Mouse (Mus musculus) gastrocnemius, postnatal 10 days (tissue): ENCODE measurements at regions not wholly inside any gene's neighbourhood (a gene's known extent, or its start where the extent isn't known, plus 50 kb on each side); places are given as distances from the start of the nearest gene placed in this dataset.

ENCODE experiments used
- DNase-seq: peaks from one replicate; pipeline ENCODE4 v3.0.0; 2021; ENCODE audit warnings: mixed read lengths

DNA sequence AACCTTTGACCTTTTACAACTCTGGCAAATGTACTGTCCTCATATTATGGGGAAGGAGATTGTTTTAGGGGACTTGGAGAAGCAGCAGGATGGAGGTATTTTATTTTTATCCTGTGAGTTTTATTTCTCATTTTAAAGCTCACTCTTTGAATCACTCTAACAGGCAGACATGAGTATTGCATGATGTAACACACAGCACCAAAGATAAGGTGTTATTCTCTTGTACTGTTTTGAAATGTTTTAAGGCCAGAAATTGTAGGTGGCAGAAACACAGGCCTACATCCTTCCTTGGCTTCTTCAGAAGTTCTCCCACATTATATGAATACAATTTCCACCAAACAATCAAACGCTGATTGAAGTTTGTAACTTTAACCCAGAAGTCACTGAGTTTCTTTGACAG, 377.9 kb upstream of the Nr2f1 start:
- DNase-seq = no peak

DNA sequence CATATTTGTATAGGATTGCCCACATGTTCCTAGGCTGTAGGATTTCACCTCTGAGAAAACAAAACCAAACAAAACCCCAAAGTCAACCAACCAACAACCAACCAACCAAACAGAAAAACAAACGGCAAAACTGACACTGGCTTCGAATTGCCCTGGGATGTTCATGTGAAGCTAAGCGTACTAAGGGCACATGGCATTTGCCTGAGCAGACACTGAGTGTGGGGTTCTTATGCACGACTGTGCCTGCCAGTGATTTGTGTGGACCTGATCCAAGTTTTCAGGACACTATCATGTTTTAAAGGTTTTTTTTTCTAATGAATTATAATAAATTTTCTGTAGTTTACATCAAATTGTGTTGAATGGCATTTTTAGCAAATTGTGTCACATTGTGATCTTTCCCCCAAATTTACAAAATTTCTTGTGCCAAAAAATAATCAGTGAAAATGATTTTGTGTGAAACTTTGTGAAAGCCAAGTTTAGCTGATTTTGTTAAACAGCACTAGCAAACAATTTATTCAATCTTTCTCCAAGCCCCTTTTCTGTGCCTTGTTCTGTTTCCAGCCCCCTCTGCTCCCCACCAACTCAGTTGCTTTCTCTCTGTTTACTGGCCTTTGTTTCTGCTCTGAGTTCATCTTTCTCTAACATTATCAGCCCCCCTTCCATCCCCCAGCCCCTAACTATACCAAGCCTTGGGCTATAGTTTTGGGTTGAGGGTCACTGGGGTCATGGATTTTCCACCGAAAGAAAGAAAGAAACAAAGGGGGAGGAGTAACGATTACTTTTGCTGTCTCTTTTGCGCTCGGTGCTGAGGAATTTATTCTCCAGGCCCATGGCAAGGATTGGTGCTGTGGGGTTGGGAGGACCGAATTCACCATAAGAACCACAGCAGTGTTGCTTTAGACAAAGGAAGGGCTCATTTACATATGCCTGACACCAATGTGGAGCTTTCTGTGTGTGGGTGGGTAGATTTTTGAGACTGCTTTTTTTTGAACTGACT, 377.0 kb upstream of the Nr2f1 start:
- no peak for DNase-seq

DNA sequence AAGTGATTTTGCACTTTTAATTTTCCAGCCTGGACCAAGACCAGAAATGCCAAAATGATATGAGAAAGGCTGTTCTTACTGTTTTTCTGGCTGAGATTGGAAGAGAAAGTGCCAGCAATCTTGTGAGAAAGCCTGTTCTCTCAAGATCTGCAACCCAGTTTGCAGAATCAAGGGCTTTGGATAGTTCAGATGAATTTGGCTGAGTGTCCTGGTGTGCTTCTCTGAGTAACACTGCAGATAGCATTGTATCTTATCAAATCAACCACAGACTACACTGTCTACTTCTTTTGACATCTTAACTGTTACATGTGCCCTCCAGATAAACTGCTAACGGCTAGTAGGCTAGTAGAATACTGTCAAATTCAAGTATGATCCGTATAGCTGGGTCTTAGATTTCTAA, 371.5 kb upstream of the Nr2f1 start:
- no peak for DNase-seq

GRCm38 (mm10) chr13:78524446-78524937, 324.9 kb upstream of the Nr2f1 start:
- DNase-seq = no peak

DNA sequence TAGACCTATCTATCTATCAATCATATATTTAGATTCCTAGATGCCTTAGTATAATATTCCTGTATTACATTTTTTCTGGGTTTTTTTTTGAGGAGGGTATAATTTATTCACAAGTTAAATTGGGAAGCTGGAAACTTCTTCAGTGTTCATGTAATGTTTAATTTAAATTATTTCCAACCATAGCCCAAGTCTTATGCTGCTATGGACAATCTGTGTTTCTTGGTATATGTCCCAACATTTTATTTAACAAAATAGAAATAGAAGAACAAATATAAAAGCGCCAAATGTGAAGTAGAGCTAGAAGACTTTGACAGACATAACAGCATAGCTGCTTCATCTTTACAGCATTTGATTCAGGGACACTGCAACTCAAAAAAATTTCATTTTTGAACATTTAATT, 321.2 kb upstream of the Nr2f1 start:
- DNase-seq = no peak

- DNase-seq = no peak
Measured at GRCm38 (mm10) chr13:78520186-78520585, 320.6 kb upstream of the Nr2f1 start.

DNA sequence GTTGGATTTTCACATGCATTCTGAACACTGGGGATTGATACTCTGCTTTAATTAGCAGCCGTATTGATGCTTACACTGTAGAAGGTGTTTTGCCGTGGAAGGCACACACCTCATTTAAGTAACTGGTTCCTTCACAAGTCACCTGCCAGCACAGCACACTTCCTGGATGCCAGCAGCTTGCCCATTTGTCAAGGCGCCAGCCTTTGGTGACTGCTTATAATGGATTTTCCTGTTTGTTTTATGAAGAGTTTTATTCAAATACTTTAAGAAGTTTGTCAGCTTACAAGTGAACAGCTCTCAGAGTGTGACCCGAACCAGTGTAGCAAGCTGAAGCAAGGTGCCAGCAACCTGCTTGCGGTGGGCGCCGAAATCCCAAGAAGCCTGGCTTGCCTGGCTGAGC, 301.0 kb upstream of the Nr2f1 start:
- peak; percentile 3 for DNase-seq

DNA sequence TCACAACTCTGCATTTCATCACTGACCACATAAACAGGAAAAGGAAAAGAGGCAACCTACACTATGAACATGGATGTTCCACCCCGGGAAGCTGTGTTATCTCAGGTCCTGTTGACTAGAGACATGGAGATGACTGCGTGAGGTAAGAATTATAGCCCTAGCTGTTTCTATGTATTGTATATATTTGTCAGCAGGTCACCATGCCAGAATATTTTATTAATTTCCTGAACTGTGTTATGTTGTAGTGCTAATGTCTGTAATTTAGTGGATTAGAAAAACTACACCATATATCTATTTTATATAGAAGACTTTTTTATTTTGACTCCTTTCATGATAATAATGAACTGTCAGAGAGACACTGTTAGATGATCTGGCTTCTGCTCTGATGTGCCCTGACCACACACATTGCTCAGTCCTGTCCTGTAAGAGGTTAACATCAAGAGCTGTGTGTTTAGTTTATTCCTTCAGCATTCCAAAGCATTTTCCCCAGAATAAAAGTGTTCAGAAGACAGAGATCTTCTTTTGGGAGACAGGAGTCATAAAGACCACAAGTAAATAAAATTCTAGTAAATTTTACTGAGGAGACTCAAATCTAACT, 284.3 kb upstream of the Nr2f1 start:
- DNase-seq = no peak

DNA sequence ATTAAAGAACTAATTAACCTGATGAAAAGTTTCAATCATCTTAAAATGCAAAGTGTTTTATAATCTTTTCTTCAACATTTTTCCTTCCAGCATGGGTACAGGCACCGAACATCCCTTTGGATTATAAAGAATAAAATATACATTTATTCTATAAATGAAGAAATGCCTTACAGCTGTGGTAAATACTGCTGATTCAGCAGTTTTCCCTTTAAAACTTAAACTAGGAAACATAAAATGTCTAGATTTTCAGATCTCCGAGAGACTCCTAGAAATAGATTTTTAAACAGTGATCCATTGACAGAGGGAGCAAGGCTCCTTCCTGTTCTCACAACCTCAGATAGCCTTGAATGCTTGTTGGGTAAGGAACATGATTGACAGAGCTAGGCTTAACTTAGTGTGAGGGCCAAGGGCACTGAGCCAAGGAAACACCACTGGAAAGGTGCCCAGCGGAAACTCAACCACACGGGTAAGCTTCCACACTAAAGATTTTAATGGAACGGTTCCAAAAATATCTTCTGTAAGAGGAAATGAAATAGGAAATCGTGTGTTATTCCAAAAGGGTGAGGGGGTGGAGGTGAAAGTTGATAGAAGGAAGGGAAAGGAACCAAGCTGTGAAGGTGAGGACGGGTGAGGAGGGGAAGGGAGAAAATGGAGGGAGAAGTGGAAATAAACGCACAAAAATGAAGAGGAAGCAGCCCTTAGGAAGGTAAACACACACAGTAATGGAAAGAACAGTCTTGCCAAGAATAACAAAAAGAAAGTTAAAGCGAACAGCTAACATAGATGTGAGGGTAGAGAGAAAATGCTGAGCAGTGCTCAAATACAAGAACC, 283.6 kb upstream of the Nr2f1 start:
- peak; percentile 51 for DNase-seq

DNA sequence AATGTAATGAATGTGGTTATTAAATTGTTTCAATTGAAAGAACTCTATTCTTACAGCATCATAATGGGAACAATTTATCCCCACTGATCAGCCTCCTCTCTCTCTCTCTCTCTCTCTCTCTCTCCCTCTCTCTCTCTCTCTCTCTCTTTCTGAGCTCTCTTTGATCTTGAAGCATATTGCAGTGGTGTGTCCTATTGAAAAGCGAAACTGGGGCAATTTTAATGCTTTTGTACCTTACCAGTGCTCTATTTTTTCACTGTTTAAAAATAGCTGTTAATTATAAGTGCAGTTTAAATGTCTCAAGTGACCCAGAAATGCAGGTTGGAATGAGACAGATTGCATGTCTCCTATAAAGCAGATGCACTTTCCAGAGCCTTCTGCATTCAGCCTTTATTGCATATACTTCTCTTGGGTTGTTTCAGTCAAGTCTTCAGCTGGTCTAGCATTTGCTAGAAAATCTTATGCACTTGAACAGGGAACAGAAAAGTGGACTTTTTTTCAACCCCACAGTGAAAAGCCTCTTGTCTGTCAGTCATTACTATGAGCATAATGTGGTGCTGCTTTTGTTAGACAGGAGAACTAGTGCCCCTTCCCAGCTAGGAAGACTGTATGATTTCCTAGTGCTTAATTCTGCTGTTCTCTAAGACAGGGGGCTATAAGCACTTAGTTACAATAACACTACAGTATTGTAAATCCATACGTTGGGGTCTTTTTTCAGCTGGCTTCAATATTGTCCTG, 251.9 kb upstream of the Nr2f1 start:
- no peak for DNase-seq

GRCm38 (mm10) chr13:78446726-78447031, 247.1 kb upstream of the Nr2f1 start:
- no peak for DNase-seq

- no peak for DNase-seq
Measured at GRCm38 (mm10) chr13:78445891-78446725, 246.6 kb upstream of the Nr2f1 start.

GRCm38 (mm10) chr13:78444691-78445349, 245.3 kb upstream of the Nr2f1 start:
- DNase-seq = no peak

DNA sequence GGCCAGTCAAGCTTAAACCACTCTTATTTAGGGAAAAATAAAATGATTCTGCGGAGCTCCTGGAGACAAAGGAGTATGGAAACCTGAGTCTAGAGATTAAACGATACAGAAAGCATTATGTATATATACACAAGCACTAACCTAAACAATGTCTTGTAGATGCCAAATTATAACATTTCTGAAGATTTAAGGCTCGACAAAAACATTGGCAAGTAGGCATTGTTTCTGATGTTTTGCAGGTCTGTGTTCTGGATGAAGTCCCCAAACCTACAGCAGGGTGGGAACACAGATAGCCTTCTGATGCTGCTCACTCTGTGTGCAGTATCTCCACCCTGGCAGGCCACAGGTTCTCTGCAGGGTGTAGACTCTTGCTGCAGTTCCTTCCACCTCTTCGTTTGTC, 228.9 kb upstream of the Nr2f1 start:
- no peak for DNase-seq

GRCm38 (mm10) chr13:78428084-78428445, 228.5 kb upstream of the Nr2f1 start:
- peak; percentile 5 for DNase-seq

DNA sequence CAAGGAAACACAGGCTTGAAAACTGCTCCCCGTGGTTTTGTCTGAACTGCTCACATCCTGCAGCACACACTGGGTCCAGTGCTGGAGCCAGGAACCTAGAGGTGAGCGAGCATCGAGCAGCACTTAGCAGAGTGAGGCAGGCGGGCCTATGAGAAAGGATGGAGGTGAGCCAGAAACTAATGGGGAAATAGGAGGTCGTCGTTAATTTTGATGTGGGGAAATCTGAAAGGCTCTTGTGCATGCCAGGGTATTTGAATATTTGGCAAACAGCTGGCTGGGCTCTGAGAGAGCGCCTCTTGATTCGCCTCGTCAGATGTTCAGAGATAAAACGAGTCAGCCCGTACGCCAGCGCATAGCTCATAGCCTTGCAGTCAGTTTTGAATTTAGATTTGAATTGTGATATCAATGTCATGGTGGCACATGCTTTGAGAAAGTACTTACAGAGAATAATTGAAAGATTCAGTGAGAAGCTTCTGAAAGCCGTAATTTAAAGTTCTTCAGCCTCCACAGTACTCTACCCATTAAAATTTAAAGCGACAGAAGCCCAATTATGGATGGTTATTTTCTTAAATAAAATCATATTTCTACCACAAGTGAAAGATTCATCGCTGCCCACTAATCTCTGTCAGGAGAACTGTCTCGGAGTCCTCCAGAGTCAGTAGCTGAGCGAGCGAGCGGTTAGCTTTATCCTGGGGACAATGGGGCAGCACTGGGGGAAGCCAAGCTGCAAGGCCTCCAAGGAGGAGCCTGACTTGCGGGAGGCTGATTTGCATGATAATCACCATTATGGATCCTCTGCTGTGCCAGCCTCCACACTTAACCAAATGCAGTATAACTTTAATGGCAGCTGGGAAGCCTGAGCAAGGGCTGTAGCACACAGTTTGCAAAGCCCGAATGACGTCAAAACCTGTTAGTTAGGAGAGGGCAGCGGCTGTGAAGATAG, 227.9 kb upstream of the Nr2f1 start:
- DNase-seq = peak; percentile 6

DNA sequence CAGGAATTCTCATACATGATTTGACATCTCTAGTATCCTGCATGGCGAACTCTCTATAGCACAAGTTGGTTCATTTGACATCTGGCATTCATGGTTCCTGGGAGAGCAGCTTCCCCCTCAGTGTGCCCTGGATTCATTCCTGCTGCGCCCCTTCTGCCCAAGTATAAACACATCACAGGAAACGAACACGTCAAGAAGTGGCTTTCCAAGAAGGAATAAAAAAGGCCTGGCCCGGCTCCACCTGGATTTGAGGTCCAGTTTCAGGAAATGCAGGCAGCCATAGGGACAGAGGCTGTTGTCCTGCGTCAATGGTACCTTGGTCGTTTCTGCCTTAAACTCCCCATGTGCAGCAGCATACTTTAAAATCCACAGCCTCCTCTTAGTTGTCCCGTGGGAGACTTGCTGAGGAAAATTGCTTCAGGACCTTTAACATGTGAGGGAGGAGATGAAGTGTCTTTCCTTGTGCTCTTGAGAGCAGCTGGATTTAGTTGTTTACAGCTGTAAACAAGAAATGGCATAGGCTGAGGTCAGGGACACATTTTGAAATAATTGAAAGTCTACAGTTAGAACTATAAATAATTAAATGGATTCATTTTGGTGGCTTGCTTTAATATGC, 226.9 kb upstream of the Nr2f1 start:
- peak; percentile 7 for DNase-seq

DNA sequence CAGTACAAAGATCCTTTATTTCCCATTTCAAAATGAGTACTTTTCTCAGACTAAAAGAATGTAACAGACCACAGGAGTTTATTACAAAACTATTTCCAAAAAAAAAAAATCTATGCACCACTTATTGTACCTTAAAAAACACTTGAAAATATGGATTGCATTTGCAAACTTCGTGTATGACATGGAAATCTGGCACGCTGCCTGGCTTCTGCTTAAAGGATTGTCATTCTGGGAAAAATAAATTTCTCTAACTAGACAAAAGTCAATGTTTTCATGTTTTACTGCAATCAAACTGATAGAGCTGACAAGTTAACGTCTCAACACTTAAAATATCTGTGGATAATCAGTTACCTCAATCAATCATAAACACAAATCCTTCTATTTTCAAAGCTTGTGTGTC, 205.5 kb upstream of the Nr2f1 start:
- no peak for DNase-seq

- no peak for DNase-seq
Measured at GRCm38 (mm10) chr13:78383761-78384160, 184.2 kb upstream of the Nr2f1 start.
